Mouse (Mus musculus) midbrain, embryonic 15.5 days (tissue): ENCODE measurements around the gene Sfxn3. TPM values are rescaled to one million over a fixed set of nuclear protein-coding genes. Genes with fewer than 3 reads are reported as not detected.

Source experiments
- ATAC-seq: fragments of 200-750 bp; cut with Nextera tagmentation; replicated peaks from 2 replicates; pipeline ENCODE4 v1.8.0; 2017; ENCODE audit warnings: moderate TSS enrichment
- H3K27ac ChIP-seq: fragments of 300-500 bp; sonication (generic); 2 replicates; pipeline ENCODE4 v1.5.1; 2015; ENCODE audit warnings: mild to moderate bottlenecking, inconsistent platforms
- H3K27me3 ChIP-seq: fragments of 300-500 bp; sonication (generic); replicated peaks from 2 replicates; pipeline ENCODE4 v1.6.1; 2015; ENCODE audit warnings: inconsistent platforms
- H3K36me3 ChIP-seq: fragments of 300-500 bp; sonication (generic); replicated peaks from 2 replicates; pipeline ENCODE4 v1.6.1; 2015; ENCODE audit warnings: inconsistent platforms
- H3K4me1 ChIP-seq: fragments of 300-500 bp; sonication (generic); 2 replicates; pipeline ENCODE4 v1.6.1; 2015; ENCODE audit warnings: inconsistent platforms
- H3K4me2 ChIP-seq: fragments of 300-500 bp; sonication (generic); 2 replicates; pipeline ENCODE4 v1.6.1; 2015; ENCODE audit warnings: inconsistent platforms, mild to moderate bottlenecking, moderate library complexity
- H3K4me3 ChIP-seq: fragments of 300-500 bp; sonication (generic); 2 replicates; pipeline ENCODE4 v1.5.1; 2015; ENCODE audit warnings: mild to moderate bottlenecking, inconsistent platforms
- H3K9ac ChIP-seq: fragments of 300-500 bp; sonication (generic); 2 replicates; pipeline ENCODE4 v1.6.1; 2015; ENCODE audit warnings: mild to moderate bottlenecking, inconsistent platforms
- H3K9me3 ChIP-seq: fragments of 300-500 bp; sonication (generic); 2 replicates; pipeline ENCODE4 v1.6.1; 2016; ENCODE audit warnings: inconsistent platforms
- WGBS: fragments of 180-500 bp; shearing (Covaris S2); methylation state at CpG from one replicate; pipeline ENCODE4 v1.1.7; 2015; ENCODE audit warnings: mixed read lengths; 5-methylcytosine and 5-hydroxymethylcytosine counted together
- polyA plus RNA-seq: library from polyadenylated mRNA; unstranded; fragments of >200 nt; fragmentation: Nextera tagmentation; extraction: Ambion mirVana; gene quantifications from 2 replicates; pipeline ENCODE4 v1.2.1, GENCODE M21; 2015

The Sfxn3 gene
- polyA plus RNA-seq, 1 experiment from 2014 or later, result 97.2 TPM

- no peaks in the 10 kb centered on the region for H3K9me3 ChIP-seq
- peak overlapping the region; percentile 88 for H3K9ac ChIP-seq
- peak overlapping the region; percentile 94; the same call in 1 of the 2 replicates for H3K27ac ChIP-seq
- H3K27me3 ChIP-seq, result peaks cover 40% of the 10 kb centered on the region
- peak; percentile 48 for ATAC-seq
- H3K36me3 ChIP-seq, result no peaks in the 10 kb centered on the region
- 9% methylated on average over 20 of the region's 20 CpGs for WGBS
- H3K4me3 ChIP-seq, result peak overlapping the region; percentile 73
- peaks cover 26% of the 10 kb centered on the region for H3K4me1 ChIP-seq
- H3K4me2 ChIP-seq, result peak overlapping the region; percentile 92
These were observed 26.7 kb downstream of the Sfxn3 start for GRCm38 (mm10) chr19:45073871-45074542.

GRCm38 (mm10) chr19:45074580-45075322, 27.4 kb downstream of the Sfxn3 start, which contains the start of gene Kazald1:
Gene Kazald1 (plus strand): TSS chr19:45075241.
- Histone ChIP-seq H3K4me3 (peak within 1 kb of the TSS; percentile 73), H3K27ac (peak within 1 kb of the TSS; percentile 94), H3K4me1 (peaks cover 31% of the 10 kb centered on the region), H3K4me2 (peak within 1 kb of the TSS; percentile 92), H3K9me3 (no peaks in the 10 kb centered on the region), H3K36me3 (no peaks in the 10 kb centered on the region), H3K27me3 (peaks cover 45% of the 10 kb centered on the region), H3K9ac (peak within 1 kb of the TSS; percentile 88)
- peak; percentile 90 for ATAC-seq
- under 1% methylated on average over 45 of the region's 45 CpGs for WGBS

GRCm38 (mm10) chr19:45075323-45076035, 28.2 kb downstream of the Sfxn3 start:
- Histone ChIP-seq H3K4me2 (peak overlapping the region; percentile 92), H3K27ac (peak overlapping the region; percentile 94), H3K36me3 (no peaks in the 10 kb centered on the region), H3K27me3 (peaks cover 50% of the 10 kb centered on the region), H3K4me3 (peak overlapping the region; percentile 73), H3K9ac (peak overlapping the region; percentile 88), H3K9me3 (no peaks in the 10 kb centered on the region), H3K4me1 (peaks cover 38% of the 10 kb centered on the region)
- WGBS, result under 1% methylated on average over 32 of the region's 32 CpGs
- ATAC-seq, result peak; percentile 68

- ATAC-seq, result no peak
- peak overlapping the region; percentile 92 for H3K4me2 ChIP-seq
- H3K9me3 ChIP-seq, result no peaks in the 10 kb centered on the region
- peaks cover 57% of the 10 kb centered on the region for H3K27me3 ChIP-seq
- peaks cover 45% of the 10 kb centered on the region for H3K4me1 ChIP-seq
- no peaks in the 10 kb centered on the region for H3K36me3 ChIP-seq
- WGBS, result 9% methylated on average over 17 of the region's 17 CpGs
- no peak overlapping the region for H3K9ac ChIP-seq
- H3K4me3 ChIP-seq, result peak overlapping the region; percentile 73
- no peak overlapping the region for H3K27ac ChIP-seq
These were observed 28.8 kb downstream of the Sfxn3 start for GRCm38 (mm10) chr19:45076036-45076575.

- H3K27ac ChIP-seq, result no peak overlapping the region
- H3K9ac ChIP-seq, result no peak overlapping the region; the same call in 1 of the 2 replicates
- under 1% methylated on average over 62 of the region's 62 CpGs for WGBS
- H3K4me2 ChIP-seq, result peak overlapping the region; percentile 52
- ATAC-seq, result no peak
- H3K4me1 ChIP-seq, result peaks cover 46% of the 10 kb centered on the region
- H3K36me3 ChIP-seq, result no peaks in the 10 kb centered on the region
- H3K9me3 ChIP-seq, result no peaks in the 10 kb centered on the region
- H3K4me3 ChIP-seq, result peak overlapping the region; percentile 73
- peaks cover 61% of the 10 kb centered on the region for H3K27me3 ChIP-seq
These were observed 29.5 kb downstream of the Sfxn3 start for GRCm38 (mm10) chr19:45076586-45077510.

GRCm38 (mm10) chr19:45077742-45078645, 30.7 kb downstream of the Sfxn3 start:
- H3K9ac ChIP-seq, result no peak overlapping the region
- no peak for ATAC-seq
- H3K4me1 ChIP-seq, result peaks cover 46% of the 10 kb centered on the region
- H3K9me3 ChIP-seq, result no peaks in the 10 kb centered on the region
- no peak overlapping the region for H3K27ac ChIP-seq
- no peaks in the 10 kb centered on the region for H3K36me3 ChIP-seq
- H3K4me3 ChIP-seq, result no peak overlapping the region
- 5% methylated on average over 20 of the region's 20 CpGs for WGBS
- no peak overlapping the region for H3K4me2 ChIP-seq
- peaks cover 71% of the 10 kb centered on the region for H3K27me3 ChIP-seq

GRCm38 (mm10) chr19:45078971-45079764, 31.9 kb downstream of the Sfxn3 start:
- Histone ChIP-seq H3K27ac (no peak overlapping the region), H3K4me2 (peak overlapping the region; percentile 50), H3K4me3 (peak overlapping the region; percentile 29), H3K9me3 (no peaks in the 10 kb centered on the region), H3K36me3 (no peaks in the 10 kb centered on the region), H3K4me1 (peaks cover 41% of the 10 kb centered on the region), H3K27me3 (peaks cover 77% of the 10 kb centered on the region), H3K9ac (no peak overlapping the region)
- 6% methylated on average over 17 of the region's 17 CpGs for WGBS
- ATAC-seq, result no peak

- WGBS, result under 1% methylated on average over 45 of the region's 45 CpGs
- H3K4me2 ChIP-seq, result peak overlapping the region; percentile 50
- ATAC-seq, result no peak
- no peaks in the 10 kb centered on the region for H3K9me3 ChIP-seq
- peaks cover 79% of the 10 kb centered on the region for H3K27me3 ChIP-seq
- peak overlapping the region; percentile 29 for H3K4me3 ChIP-seq
- peaks cover 41% of the 10 kb centered on the region for H3K4me1 ChIP-seq
- H3K36me3 ChIP-seq, result no peaks in the 10 kb centered on the region
- peak overlapping the region; percentile 20; the same call in 1 of the 2 replicates for H3K9ac ChIP-seq
- H3K27ac ChIP-seq, result no peak overlapping the region
These were observed 32.6 kb downstream of the Sfxn3 start for GRCm38 (mm10) chr19:45079769-45080515.

- under 1% methylated on average over 17 of the region's 17 CpGs for WGBS
- H3K27me3 ChIP-seq, result peaks cover 82% of the 10 kb centered on the region
- no peak overlapping the region for H3K27ac ChIP-seq
These were observed 33.4 kb downstream of the Sfxn3 start for GRCm38 (mm10) chr19:45080711-45081110.

More at GRCm38 (mm10) chr19:45080711-45081110, 33.4 kb downstream of the Sfxn3 start:
- Histone ChIP-seq H3K4me1 (peaks cover 36% of the 10 kb centered on the region), H3K36me3 (no peaks in the 10 kb centered on the region), H3K9ac (peak overlapping the region; percentile 9; the same call in 1 of the 2 replicates), H3K4me2 (peak overlapping the region; percentile 50), H3K4me3 (peak overlapping the region; percentile 29), H3K9me3 (no peaks in the 10 kb centered on the region)
- no peak for ATAC-seq
